Mouse (Mus musculus) embryo, embryonic 10 days (tissue): ENCODE measurements around the gene Nfkb1.
A peak's percentile ranks its signal among the peaks of the same experiment; 100 is the strongest.

Experiments
- DNase-seq: peaks from one replicate; pipeline ENCODE4 v3.0.0-alpha.2; 2015; ENCODE audit warnings: low spot score

Gene Nfkb1

GRCm38 (mm10) chr3:135691191-135692131 is at the start of gene Nfkb1:
Nfkb1 (minus strand) TSS chr3:135691547.
- peak; percentile 70 for DNase-seq

GRCm38 (mm10) chr3:135740711-135741110 is 49.4 kb upstream of the Nfkb1 start:
- no peak for DNase-seq

GRCm38 (mm10) chr3:135734736-135735135 is 43.4 kb upstream of the Nfkb1 start:
- no peak for DNase-seq

DNA sequence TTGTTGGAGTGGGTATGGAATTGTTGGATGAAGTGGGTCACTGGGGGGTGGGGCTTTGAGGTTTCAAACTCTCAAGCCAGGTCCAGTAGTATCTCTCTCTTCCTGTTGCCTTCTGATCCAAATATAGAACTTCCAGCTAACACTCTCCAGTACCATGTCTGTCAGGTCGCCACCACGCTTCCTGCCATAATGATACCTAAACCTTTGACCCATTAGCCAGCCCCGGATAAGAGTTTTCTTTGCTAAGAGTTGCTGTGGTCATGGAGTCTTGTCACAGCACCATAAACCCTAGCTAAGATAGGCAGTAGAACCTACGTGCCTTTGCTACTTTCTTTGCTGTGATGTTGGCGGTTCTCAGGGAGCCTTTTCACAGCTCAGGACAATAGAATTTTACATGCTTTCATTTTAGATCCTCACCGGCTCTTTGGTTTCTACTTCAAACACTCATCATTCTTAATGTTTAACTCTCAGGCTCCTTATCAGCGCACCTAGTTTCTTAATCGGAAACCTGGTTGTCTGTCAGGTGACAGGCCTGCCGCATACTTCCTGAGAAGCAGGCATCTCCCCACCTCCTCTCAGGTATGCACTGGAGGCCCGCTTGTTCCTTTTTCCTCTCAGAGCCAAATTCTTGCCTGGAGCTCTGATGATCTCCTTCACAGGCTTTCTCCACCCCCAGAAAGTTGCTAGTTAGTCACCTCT is 41.5 kb upstream of the Nfkb1 start:
- no peak for DNase-seq

- DNase-seq: peak; percentile 97
Measured at GRCm38 (mm10) chr3:135731292-135732047, 40.1 kb upstream of the Nfkb1 start.

- DNase-seq: peak; percentile 31
Measured at GRCm38 (mm10) chr3:135730790-135731189, 39.4 kb upstream of the Nfkb1 start.

- DNase-seq: no peak
Measured at GRCm38 (mm10) chr3:135729575-135729974, 38.2 kb upstream of the Nfkb1 start.

DNA sequence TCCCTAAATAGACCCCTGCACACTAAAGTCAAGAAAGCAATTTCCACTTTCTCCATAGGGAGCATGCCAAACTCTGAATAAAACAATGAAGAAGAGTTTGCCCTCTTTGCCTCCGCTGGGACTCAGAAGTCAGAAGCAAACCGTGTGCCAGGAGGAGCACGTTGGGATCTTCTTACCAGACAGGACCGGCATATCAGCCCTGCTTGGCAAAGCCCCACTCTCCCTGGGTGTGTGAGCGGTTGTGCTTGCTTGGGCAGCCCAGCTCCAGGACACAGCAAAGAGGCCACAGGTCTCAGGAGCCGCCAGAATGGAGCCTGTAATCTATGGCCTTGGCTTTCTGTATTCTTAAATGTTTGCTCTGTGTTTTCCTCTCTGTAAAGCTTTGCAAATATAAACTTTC is 37.6 kb upstream of the Nfkb1 start:
- no peak for DNase-seq

DNA sequence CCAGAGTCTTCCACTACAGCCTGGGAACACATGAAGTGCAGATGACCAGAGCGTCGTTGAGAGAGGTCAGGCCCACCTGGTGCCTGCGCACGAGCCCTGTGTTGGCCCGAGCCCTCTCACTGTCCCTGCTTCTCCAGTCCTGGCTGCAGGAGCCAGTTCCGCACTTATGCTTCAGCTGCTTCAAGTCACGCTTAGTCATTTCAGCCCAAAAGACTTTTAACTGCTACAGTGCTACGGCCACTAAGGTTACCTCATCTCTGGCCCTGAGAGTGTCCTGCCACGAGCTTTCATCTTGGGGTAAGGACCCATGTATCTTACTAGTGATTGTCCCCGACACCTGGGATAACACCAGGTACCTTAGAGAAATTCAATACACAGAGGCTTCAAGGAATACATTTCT is 36.0 kb upstream of the Nfkb1 start:
- no peak for DNase-seq

GRCm38 (mm10) chr3:135726521-135727275 is 35.4 kb upstream of the Nfkb1 start:
- DNase-seq: no peak

- DNase-seq: no peak
Measured at GRCm38 (mm10) chr3:135726023-135726422, 34.7 kb upstream of the Nfkb1 start.

- DNase-seq: no peak
Measured at GRCm38 (mm10) chr3:135722104-135722503, 30.8 kb upstream of the Nfkb1 start.

DNA sequence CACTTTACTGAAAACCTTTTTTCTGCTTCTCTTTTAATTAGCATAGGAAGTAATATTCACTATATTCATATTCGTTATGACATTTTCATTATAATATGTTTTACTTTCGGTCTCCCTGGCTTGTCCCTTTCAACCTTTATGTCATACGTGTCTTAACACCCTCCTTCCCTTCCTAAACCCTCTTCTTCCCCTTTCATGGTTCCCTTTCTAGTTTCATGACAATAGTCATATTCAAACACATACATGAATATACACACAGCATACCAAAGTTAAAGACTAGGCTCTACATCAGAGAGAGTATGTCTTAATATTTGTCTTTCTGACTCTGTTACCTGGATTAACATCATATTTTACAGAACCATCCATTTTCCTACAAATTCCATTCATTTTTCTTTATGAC is 28.6 kb upstream of the Nfkb1 start:
- DNase-seq: no peak

DNA sequence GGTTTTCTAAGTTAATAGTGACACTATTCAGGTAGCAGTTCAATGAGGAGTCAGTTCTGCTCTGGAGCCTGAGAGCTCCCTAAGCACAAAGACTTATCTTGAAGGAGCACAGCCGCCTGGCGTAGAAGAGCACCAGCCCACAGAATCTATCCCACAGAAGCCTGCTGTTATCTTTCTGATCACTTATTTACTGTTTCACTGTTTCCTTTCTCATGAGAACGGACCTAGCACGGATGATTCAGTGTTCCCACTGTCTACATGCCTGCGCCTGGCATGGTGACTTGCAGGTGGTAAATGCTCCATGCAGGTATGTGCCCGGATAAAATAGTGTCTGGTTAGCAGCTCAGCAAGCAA is 27.8 kb upstream of the Nfkb1 start:
- no peak for DNase-seq

- no peak for DNase-seq
Measured at GRCm38 (mm10) chr3:135718323-135719178, 27.2 kb upstream of the Nfkb1 start.

DNA sequence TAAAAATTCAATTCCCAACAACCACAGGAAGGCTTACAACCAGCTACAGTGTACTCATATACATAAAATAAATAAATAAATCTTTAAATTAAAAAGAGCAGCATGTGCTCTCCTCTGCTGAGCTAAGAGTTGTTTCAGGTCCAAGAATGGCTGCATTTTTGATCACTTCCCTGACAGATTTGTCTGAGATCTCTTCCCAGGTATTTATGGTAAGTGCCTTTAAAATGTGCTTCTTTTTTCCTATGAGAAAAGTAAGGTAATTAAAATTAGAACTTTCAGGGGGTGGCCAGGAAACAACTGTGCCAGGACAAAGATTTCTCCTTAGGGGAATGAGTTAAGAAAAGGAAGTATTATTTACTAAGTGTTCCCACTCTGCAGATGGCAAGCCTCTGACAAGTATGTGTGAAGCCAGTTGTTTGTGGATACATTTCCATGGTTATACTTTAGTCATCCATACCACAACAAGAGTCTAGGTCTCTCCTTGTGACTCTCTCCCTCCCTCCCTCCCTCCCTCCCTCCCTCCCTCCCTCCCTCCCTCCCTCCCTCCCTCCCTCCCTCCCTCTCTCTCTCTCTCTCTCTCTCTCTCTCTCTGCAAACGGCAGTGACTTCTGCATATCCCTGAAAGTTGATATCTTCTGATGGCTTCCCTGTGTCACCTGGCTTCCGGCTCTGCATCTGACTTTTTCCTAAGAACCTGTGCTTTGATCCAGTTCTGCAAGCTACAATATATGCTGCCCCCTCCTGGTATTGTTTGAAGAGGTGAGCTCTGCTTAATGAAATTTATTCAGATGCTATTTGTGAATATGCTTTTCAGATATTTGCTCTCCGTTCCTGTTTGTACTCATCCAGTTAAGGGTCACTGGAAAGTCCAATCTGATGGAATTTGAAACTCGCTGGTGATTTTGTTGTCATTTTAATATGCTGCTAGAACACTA is 21.9 kb upstream of the Nfkb1 start:
- peak; percentile 39 for DNase-seq

GRCm38 (mm10) chr3:135711613-135712012 is 20.3 kb upstream of the Nfkb1 start:
- no peak for DNase-seq

- DNase-seq: no peak
Measured at GRCm38 (mm10) chr3:135711040-135711570, 19.8 kb upstream of the Nfkb1 start.

DNA sequence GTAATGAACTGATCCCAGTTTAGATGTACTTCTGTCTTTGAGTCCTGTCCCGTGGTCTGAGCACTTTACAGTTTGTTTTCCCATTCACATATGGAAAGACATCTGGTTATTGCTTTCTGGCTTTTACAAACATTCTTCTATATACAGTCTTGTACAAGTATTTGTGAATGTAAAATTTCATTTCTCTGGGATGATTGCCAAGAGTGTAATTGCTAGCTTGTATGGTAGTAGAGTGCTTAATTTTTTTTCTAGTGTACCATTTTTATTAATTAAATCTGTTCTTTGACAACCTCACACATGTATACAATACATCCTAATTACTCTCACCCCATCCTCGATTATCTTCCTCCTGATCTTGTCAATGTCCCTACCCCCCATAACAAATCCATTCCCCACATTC is 12.0 kb upstream of the Nfkb1 start:
- DNase-seq: no peak
